Mouse (Mus musculus) c-Kit-positive CD71-positive TER-119-negative erythroid progenitor cells, embryonic 14.5 days (primary cell): ENCODE results near the gene Rad9a.

Experiments
- DNase-seq: peaks from one replicate; pipeline ENCODE4 v3.0.0-alpha.2; 2013; ENCODE audit warnings: low read depth

Rad9a gene

DNA sequence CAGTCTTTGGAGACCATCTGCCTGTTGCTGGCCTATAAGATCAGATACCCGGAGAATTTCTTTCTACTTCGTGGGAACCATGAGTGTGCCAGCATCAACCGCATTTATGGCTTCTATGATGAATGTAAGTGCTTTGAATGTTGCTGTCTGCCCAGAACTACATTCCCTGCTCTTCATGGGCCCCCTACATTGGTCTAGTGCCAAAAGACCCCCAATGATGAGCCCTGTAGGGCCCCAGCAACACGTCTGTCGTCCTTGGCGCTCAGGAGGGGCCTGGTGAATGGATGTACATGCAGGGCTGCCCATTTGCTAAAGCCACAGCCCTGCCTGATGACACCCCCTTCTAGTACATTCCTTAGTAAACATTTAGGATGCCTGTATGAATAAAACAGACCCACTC, 8.3 kb downstream of the Rad9a start:
- DNase-seq, result no peak

DNA sequence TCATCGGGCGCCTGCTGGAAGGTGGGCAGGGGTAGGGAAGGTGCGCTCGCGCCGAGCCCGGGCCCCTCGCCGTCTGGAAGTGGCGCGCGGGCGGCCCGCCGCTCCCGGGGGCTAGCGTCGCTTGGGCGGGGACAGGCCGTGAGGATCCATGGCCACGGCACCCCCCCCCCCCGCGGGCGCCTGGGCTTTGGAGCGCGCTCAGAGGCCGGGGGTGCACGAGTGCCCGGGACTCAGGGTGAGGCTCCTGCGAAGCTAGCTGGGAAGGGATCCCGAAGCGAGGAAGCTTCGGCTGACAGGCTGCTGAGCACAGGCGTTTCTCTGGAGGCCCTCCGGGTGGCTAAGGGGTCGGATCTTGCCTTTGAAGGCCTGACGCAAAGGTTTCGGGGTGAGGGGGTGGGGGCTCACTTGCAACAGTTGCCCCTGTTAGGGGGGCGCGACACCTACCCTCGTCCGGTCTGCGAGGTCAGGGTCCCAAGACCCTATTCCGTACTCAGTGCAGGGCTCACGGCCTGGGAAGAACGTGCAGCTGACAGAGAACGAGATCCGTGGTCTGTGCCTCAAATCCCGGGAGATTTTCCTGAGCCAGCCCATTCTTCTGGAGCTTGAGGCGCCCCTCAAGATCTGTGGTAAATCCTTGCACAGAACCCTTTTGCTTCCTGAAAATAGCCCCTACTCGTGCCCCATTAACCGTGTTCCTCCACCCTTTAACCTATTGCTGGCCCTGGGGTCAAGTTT, 9.0 kb downstream of the Rad9a start:
- no peak for DNase-seq

DNA sequence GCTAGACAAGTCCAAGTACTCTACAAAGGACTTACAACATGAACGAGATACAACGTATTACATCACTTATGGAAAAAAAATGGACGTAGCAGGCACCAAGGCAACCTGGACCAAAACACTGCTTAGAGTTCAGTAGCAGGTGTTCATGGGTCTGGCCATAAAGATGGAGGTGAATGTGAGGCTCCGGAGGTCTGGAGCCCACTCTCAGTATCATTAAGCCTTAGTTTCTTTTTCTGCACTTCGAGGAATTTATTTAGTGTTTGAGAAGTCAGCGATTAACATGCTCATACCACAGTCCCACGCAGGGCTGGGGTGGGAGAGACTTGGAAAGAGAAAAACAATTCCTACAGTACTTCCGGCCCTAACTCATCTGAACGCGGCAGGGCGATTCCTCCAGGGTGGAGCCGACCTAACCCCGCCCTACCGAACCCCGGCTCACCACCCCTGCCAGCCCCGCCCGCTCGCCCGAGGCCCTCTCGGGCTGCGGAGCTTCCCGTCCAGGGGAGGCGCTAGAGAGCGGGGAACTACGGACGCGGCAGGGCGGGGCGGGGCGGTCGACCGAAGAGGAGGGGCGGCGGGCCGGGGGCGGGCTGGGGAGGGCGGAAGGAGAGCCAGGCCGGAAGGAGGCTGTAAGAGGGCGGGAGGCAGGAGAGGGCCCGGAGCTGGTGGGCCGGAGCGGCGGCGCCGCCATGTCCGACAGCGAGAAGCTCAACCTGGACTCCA, 9.8 kb downstream of the Rad9a start, which contains the start of gene Ppp1ca:
Gene Ppp1ca (plus strand): TSS at position 538 of the 723 bp plus-strand sequence.
- peak; percentile 92 for DNase-seq

DNA sequence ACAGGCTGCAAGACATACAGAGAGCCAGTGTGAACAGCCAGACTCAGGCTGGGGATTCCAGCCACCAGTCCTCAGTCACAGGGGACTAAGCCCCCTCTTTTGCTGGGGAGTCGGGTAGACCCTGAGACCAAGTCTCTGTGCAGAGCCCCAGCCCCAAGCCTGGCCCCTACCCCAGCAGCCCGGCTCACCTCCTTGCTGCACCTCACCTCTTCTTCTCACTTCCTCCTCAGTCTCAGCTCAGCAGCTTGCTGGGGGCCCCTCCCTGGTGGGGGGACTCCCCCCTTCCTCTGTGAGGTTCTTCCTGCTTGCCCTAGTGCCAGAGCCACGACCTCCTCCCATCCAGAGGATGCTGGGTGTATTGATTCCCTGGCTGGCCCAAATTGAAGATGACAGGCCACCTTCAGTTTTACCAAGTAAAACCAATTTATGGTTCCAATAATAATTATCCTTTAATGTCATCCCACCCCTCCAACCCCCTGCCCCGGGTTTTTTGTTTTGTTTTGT, 10.6 kb downstream of the Rad9a start, which contains the start of gene Tbc1d10c:
Gene Tbc1d10c (minus strand): TSS at position 454 of the 504 bp plus-strand sequence.
- no peak for DNase-seq

DNA sequence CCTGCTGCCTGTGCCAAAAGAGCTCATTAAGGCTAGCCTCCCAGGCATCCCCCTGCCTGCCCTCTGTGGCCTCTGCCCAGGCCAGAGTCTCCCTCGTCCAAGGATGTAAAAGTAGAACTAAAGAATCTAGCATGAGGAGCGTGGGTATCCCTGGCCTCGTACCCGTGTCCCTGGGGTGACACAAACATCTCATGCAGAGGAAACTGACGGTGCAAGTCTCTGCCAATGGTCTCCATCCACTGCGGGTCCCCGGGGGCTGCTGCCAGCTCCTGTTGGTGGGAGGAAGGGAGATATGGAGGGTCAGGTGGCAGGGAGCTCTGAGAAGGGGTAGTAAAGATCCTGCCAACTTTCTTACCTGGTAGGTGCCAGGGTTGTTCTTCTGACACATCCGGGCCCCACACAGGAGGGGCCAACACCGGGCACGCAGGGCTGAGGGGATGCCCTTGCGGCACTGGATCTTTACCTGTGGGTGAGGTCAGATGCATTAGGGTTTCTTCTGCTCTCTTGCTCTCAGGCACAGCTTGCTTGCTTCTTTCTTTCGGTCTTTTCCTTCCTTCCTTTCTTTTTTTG, 12.3 kb downstream of the Rad9a start:
- no peak for DNase-seq

DNA sequence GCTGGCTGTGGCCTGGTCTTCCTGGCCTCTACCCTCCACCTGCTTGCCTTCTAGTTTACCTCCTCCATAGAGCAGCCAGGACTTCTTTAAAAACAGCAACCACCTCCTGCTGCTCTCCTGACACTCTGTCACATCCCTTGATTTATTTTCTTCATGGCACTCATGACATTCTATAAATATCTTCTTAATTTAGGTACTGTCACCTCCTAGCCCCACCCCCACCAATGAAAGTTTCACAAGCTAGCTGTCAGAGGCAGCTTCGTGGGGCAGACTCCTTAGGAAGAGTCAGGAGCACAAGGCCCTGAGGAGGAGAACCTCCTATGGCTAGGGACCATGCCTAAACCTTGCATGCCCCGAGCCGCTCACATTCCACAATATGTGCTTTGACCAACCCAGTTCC, 14.2 kb downstream of the Rad9a start:
- no peak for DNase-seq

DNA sequence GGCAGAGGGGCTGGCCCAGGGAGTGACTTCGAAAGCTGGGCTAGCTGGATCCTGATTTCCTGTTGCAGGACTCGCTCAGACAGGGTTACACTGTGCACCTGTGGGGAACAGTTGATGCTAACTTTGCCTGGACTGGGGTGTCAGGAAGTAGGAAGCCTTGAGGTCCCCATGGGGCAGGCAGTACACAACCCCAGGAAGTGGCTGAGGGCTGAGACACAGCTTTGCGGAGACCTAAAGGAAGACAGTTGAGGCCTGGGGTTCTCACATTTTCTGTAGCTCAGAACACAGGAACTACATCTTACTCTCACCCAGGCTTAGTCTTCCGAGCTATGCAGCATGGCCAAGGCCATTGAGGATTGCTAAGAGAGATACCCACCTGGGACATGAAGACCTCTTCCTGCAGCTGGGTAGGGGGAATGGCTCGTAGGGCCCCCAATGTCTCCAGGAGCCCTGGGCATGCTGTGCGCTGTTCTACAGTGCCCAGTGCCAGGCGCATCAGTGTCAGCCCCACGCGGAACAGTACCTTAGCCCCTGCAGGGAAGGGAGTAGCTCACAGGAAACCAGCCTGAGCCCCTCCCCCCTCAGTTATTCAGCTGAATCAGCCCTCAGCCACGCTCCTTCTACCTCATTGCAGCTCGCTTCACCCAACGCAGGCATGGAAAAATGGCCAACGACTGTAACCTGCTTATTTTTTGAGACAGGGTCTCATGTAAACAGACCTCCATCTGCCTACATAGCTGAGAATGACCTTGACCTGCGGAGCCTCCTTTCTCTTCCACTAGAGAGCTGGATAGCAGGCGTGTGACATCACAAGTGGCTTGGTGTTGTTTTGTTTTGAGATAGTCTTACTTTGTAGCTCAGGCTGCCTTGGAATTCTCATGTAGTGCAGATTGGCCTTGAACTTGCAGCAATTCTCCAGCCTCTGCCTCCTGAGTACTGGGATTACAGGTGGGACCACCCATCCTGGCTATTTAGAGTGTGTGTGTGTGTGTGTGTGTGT, 16.2 kb downstream of the Rad9a start:
- no peak for DNase-seq

DNA sequence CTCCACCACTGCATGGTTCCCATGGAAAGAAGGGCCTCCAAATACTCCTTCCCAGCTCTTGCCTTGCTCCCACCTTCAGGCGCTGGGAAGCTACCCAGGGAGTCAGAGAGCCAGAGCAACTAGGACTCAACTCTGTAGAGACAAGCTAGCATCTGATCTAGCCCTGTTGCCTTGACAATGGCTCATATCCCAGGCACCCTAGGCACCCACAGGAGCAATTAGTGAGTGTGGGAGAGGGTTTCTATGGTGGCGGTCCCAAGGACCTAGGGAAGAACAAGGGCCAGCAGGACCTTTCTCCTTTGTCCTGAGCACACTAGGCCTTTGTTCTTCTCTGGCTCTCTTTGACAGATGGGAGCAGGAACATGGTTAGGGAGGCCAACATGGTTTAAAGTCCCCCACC, 17.8 kb downstream of the Rad9a start:
- DNase-seq, result no peak

DNA sequence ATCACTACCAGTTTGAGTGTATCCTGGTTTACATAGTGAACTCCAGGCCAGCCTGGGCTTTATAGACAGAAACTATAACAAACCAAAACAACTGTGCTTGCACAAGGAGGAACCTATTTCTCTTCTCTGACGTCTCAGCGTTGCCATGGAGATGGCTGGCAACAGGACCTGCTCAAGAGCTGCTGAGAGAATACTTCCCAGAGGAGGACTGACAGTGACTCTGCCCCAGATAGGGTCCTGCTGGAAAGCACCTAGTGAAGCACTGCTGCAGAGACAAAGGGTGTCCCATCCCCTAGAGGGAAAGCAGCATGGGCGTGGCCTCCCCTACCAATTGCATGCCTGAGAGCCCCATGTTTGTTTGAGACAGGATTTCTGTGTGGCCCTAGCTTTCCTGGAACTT, 19.6 kb downstream of the Rad9a start:
- no peak for DNase-seq

DNA sequence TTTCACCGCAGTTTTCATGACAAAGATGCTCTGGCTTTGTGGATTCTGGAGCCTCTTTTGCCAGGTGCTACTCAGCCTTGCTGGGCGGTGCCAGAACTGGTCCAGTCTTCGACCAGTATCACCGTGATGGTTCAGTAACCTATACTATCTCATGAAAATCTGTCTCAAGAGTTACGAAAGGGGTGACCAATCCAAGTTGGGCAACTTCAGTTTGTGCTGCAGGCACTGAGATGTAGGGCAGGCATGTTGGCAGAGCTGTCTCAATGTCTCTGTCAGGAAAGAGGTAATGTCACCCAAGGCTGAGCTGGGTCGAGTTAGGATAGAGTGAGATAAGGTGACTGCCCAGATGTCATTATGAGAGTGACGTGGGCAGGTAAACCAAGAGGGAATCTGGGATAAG, 21.1 kb downstream of the Rad9a start:
- DNase-seq, result no peak

DNA sequence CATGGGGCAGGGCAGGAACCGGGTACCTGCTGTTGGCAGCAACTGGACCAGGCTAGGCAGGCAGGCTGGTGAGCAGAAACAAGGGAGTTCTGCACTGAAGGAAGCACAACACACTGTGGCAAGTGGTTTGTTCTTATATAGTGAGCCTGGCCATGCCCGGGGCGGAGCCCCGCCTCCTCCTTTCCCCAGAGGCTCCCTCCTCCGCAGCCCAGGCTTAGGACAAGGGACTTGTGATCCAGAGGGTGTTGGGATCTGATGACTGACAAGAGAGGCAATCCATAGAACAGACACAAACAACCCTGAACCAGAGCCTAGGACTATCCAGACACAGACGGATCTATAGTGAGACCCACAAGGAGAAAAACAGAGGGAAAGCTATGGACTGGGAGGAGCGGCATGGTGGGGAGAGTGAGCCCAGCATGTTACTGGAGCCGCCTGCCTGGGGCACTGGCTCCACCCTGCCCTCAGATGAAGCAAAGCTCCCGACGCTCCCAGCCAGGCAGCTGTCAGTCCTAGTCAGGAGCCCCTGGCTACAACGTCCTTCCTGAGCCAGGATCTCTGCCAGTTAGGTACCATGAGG, 26.0 kb downstream of the Rad9a start, which contains the start of gene Carns1:
Gene Carns1 (minus strand): TSS at position 112 of the 580 bp plus-strand sequence.
- no peak for DNase-seq

DNA sequence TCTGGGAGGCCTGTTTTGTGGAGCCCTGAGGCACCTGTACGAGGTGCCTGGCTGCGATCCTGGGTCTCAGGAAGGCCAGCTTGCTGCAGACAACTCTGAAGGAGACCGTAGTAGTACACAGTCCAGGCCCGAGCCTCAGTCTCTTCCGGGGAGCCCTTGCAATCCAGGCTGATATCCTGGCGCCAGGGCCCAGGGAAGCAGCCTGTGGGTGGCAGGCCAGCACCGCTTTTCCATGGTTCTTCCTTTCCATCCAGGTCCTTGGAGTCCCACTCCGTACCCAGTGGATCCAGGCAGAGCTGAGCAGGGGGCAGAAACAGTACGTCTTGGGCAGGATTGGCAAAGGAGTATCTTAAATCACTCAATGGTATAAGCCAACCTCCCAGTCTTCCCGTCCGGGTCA, 28.5 kb downstream of the Rad9a start:
- no peak for DNase-seq

DNA sequence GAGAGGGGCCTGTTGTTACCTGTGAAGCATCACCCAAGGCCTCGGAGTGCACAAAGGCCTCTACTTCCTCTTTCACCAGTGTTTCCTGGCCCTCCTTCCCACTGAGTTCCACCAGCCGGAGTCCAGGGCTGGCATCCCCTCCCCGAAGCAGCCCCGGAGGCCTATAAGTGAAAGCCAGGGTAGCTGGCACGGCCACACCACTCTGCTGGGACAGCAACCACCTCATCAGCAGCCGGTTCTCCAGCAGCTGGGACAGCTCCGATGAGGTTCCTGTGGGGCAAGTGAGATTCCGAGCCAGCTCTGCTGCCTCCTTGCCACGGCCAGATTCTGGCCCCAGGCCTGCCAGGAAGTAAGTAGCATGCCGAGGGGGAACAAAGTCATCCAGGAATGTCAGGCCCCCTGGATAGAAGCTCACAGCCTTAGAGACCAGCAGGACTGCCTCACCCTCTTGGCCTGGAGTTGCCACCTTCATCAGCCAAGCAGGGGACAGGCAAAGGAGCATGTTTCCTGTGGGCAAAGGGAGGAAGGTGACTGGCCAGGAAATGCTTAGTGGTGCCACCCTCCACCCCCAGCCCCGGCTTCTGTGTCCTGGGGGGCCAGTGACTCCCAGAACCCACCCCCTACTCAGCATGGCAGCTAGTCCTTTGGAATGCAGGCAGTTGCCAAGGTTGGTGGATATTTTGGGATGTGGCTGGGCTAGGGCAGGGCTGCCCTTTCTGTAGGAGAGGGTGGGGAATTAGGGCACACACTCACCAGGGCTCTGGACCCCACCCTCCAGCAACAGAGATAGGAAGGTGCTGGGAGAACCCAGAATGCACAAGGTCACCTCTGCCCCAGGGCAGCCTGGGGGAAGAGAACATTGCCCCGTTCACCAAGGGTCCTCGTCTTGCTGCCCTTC, 29.8 kb downstream of the Rad9a start:
- no peak for DNase-seq

DNA sequence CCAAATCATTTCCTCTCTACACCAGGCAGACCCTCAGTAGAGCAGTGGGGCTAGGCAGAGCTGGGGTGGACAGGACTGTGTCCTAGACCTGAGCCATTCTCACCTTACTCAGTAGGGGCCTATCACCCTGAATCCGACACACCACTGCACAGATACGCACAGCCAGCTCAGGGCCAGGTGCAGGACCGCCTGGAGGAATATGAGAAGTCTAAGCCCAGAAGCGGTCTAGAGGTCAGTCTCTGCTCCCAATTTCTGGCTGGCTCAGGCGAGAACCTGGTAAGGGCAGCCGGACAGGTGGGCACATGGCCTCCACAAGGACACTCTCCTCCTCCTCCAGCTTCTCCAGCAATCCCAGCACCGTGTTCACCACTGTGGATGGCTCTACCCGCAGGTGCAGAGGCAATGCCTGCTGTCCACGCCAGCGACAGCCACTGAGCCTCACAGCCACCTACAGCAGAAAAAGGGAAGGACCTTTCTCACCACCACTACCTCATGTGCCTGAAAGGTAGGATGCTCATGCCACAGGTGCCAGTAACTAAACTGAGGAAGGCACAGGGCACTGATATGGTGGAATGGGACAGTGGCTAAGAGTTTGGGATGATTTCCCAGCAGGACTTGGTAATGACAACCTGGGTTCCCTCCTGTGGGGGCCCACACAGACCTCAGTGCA, 30.6 kb downstream of the Rad9a start:
- no peak for DNase-seq

DNA sequence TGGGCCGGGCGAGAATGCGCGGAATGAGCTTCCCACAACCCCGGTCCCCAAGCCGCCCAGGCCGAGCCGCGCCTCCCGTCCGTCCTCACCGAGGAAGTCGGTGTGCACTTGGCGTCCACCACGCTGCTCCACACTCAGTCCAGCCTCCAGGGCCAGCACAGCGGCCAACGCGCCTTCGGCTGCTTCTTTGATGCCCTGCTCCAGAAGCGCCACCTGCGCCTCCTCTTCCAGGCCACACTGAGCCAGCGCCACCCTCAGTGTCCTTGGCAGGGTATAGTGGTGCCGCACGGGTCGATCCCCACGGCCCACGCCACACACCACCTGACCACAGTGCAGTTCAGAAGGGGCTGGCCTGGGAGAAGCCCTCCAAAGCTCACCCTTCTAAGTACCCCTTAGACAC, 31.7 kb downstream of the Rad9a start:
- no peak for DNase-seq

DNA sequence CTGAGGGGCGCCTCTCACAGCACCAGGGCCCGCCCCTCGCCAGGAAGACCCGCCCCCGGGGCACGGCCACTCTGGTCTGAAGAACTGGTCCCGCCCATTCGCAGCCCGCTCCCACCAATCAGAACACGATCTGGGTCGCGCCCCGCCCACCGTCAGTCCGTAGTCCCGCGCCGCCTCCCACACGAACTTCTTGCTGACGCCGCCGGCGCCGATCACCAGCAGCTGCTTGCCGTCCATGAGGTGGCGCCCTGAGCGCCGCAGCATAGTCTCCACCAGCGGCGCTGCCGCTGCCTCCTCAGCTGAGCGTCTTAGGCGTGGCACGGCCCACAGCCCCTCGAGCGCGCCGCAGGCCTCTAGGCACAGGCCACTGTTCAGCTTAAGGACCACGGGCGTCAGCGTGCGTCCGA, 32.1 kb downstream of the Rad9a start:
- peak; percentile 92 for DNase-seq

DNA sequence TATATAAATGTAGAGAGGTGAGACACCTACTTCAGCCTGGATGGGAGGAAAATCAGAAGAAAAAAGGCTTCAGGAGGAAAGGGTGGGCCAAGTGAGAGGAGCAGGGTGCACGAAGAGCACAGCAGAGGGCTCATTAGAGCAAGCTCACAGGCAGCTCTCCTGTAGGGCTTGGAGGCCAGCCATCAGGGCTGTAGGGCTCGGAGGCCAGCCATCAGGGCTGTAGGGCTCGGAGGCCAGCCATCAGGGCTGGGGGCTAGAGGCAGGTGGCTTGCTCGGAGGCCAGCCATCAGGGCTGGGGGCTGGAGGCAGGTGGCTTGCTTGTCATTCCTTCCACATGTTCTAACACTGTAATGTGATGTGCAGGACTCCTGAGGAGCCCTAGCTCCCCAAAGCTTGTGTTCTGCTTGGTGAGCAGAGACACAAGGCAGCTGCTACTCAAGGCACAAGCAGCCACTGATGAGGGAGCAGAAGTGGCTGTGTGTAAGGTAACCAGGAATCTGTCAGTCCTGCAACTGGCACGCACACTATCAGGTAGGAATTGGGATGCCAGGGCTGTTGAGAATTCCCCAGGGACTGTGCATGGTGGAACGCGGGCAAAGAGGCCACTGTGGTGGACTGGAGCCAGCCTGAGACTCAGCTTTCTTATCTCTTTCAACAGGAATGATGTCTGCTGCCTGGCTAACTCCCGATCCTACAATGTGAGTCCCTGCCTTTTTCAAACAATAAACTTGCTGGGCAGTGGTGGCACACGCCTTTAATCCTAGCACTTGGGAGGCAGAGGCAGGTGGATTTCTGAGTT, 34.6 kb downstream of the Rad9a start:
- no peak for DNase-seq

DNA sequence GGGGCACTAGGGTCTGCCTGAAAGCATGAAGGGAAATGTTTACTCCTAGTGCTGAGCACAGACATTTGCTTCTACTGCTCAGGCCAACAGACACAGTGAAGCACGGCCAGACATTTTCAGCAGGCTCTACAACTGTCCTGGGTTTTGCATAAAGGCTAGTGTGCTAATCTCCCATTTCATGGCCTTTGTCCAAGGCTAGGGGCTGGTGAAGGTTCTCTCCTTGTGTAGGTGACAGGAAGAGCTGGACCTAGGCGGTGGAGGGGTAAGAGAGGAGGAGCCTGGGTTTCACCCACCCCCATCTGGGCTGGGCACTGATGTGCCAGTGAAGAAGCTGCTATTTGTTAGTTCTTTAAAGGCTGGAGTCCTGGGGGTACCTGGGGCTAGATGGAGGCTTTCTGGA, 36.7 kb downstream of the Rad9a start:
- no peak for DNase-seq

DNA sequence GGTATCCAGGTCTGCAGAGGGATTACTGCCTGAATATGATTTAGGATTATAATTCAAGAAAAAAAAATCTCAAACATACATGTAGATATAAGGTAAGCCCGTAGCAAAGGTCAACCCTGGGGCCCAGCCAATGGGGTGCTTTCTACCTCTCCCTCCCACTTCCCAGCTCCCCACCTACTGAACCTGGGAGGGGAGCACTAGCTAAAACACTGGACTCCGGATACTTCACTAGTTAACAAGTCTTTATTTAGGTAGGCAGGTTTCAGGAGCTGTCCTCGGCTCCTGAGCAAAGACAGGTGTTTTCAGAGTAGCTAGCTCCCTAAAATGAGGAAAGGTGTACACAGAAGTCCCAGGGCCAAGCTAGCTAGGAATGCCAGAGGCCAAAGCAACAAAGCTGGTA, 37.4 kb downstream of the Rad9a start:
- no peak for DNase-seq
